Mouse (Mus musculus) midbrain, postnatal 0 days (tissue): ENCODE results near the gene Fam155a. TPM values are rescaled to one million over a fixed set of nuclear protein-coding genes. Genes with fewer than 3 reads are reported as not detected.

Experiments
- ATAC-seq: fragments of 200-750 bp; cut with Nextera tagmentation; 2 replicates; pipeline ENCODE4 v1.8.0; 2017; ENCODE audit warnings: moderate number of reproducible peaks, mild to moderate bottlenecking, moderate TSS enrichment, moderate library complexity; ENCODE audit not compliant: low FRiP score
- DNase-seq: peaks from one replicate; pipeline ENCODE4 v3.0.0-alpha.2; 2015; ENCODE audit warnings: low spot score
- H3K27ac ChIP-seq: fragments of 300-500 bp; sonication (generic); 2 replicates; pipeline ENCODE4 v1.5.1; 2014; ENCODE audit warnings: low read depth, mild to moderate bottlenecking, low read length, mixed read lengths
- H3K27me3 ChIP-seq: fragments of 300-500 bp; sonication (generic); 2 replicates; pipeline ENCODE4 v1.6.1; 2014; ENCODE audit warnings: low read length, control low read depth, mixed read lengths; ENCODE audit not compliant: insufficient read depth
- H3K36me3 ChIP-seq: fragments of 300-500 bp; sonication (generic); 2 replicates; pipeline ENCODE4 v1.6.1; 2014; ENCODE audit warnings: low read length, control low read depth, mixed read lengths; ENCODE audit not compliant: insufficient read depth
- H3K4me1 ChIP-seq: fragments of 300-500 bp; sonication (generic); 2 replicates; pipeline ENCODE4 v1.6.1; 2014; ENCODE audit warnings: mild to moderate bottlenecking, control low read depth, antibody characterized with exemption, low read length, mixed read lengths; ENCODE audit not compliant: insufficient read depth
- H3K4me2 ChIP-seq: fragments of 300-500 bp; sonication (generic); 2 replicates; pipeline ENCODE4 v1.6.1; 2014; ENCODE audit warnings: low read depth, mild to moderate bottlenecking, low read length, mixed read lengths; ENCODE audit not compliant: poor library complexity, severe bottlenecking
- H3K4me3 ChIP-seq: fragments of 300-500 bp; sonication (generic); 2 replicates; pipeline ENCODE4 v1.5.1; 2014; ENCODE audit warnings: low read depth, mild to moderate bottlenecking, low read length, moderate library complexity
- H3K9ac ChIP-seq: fragments of 300-500 bp; sonication (generic); replicated peaks from 2 replicates; pipeline ENCODE4 v1.6.1; 2014; ENCODE audit warnings: mild to moderate bottlenecking, low read length, moderate library complexity, mixed read lengths; ENCODE audit not compliant: poor library complexity, severe bottlenecking
- H3K9me3 ChIP-seq: fragments of 300-500 bp; sonication (generic); 2 replicates; pipeline ENCODE4 v1.6.1; 2016; ENCODE audit warnings: low read length, control low read depth
- CTCF ChIP-seq: IDR thresholded peaks from 2 replicates; pipeline ENCODE4 v1.5.1; 2016; ENCODE audit warnings: antibody characterized with exemption, mild to moderate bottlenecking
- WGBS: fragments of 180-500 bp; shearing (Covaris S2); extraction: QIAGEN DNeasy Blood & Tissue Kit; methylation state at CpG from one replicate; pipeline ENCODE4 v1.1.7; 2014; 5-methylcytosine and 5-hydroxymethylcytosine counted together
- polyA plus RNA-seq: library from polyadenylated mRNA; unstranded; fragments of >200 nt; fragmentation: Nextera tagmentation; extraction: Ambion mirVana; gene quantifications from 2 replicates; pipeline ENCODE4 v1.2.1, GENCODE M21; 2015
- total RNA-seq: library from RNA; depleted of rRNA; stranded (reverse); fragments of >200 nt; gene quantifications from 2 replicates; pipeline ENCODE4 v1.2.3, GENCODE M21; 2014

Gene Fam155a
- total and polyA plus RNA-seq, 2 experiments from 2014 or later: 39.9 to 122 TPM

DNA sequence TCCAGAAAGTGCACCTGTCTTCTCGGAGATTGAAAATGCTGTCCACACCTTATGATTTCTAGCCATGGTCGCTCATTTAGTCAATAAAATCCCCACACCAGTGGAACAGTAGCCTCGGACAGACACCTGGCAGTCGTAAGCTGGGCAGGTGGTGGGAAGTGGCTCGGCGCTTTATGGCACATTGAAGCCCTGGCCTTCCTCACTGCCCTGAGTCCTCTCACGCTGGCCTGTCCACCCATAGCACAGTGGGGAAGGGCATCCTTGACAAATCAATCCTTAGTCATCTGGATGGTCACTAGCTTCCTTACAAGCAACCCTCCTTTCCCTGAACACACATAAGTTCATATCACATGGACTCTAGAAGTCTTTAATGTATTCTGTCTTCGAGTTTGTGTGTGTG is 401.8 kb downstream of the Fam155a start:
- Histone ChIP-seq H3K4me3 (no peak overlapping the region), H3K4me2 (no peak overlapping the region), H3K27ac (no peak overlapping the region), H3K9ac (no peak overlapping the region), H3K9me3 (no peaks in the 10 kb centered on the region), H3K36me3 (no peaks in the 10 kb centered on the region), H3K27me3 (no peaks in the 10 kb centered on the region), H3K4me1 (peaks cover 5% of the 10 kb centered on the region; the same call in 1 of the 2 replicates)
- no peak for TF ChIP-seq CTCF
- ATAC-seq (no peak), DNase-seq (no peak)
- WGBS: 85% methylated on average over 8 of the region's 8 CpGs

DNA sequence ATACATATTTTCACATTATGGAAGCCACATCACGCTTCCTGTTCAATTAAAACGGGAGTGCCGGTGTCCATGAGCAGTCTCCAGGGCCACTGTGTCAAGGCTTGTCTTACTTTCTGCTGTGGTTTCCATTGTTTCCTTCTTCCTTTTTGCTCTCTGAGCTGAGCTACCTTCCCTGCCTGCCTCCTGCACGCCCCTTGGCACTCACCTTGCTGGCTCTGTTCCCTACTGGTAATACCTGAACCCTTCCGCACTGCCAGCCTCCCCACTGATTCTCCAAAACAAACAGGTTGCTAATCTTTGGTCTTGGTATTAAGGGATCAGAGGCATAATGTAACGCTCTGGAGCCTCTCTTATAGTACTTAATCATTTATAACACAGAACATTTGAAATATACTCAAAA is 403.2 kb downstream of the Fam155a start:
- Histone ChIP-seq H3K36me3 (no peaks in the 10 kb centered on the region), H3K9ac (no peak overlapping the region), H3K9me3 (no peaks in the 10 kb centered on the region), H3K4me1 (peaks cover 8% of the 10 kb centered on the region), H3K27me3 (no peaks in the 10 kb centered on the region), H3K4me3 (no peak overlapping the region), H3K4me2 (no peak overlapping the region), H3K27ac (no peak overlapping the region)
- no peak for DNase-seq
- TF ChIP-seq CTCF: no peak
- ATAC-seq: no peak
- 63% methylated on average over 6 of the region's 6 CpGs for WGBS

DNA sequence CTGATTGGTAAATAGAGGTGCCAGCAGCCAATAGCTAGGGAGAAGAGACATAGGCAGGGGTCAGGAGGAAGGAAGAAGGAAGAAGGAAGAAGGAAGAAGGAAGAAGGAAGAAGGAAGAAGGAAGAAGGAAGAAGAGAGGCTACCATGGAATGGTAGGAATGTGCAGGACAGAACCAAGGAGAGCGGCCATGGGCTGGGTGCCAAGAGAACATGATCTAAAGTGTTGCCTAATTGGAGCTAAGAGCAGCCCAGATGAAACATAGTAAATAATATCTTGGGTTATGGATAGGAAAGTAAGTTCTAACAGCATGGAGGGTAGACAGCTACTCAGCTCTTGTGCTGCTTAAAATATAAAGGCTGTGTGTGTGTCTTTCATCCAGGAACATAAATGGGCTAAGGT is 405.6 kb downstream of the Fam155a start:
- WGBS: 88% methylated on average over 1 of the region's 1 CpGs
- no peak overlapping the region for H3K27ac ChIP-seq
- no peak overlapping the region for H3K9ac ChIP-seq
- no peak overlapping the region for H3K4me3 ChIP-seq
- H3K36me3 ChIP-seq: no peaks in the 10 kb centered on the region
- no peak for ATAC-seq
- H3K9me3 ChIP-seq: no peaks in the 10 kb centered on the region
- H3K27me3 ChIP-seq: no peaks in the 10 kb centered on the region
- H3K4me2 ChIP-seq: no peak overlapping the region
- DNase-seq: no peak
- peaks cover 8% of the 10 kb centered on the region for H3K4me1 ChIP-seq
- TF ChIP-seq CTCF: no peak

DNA sequence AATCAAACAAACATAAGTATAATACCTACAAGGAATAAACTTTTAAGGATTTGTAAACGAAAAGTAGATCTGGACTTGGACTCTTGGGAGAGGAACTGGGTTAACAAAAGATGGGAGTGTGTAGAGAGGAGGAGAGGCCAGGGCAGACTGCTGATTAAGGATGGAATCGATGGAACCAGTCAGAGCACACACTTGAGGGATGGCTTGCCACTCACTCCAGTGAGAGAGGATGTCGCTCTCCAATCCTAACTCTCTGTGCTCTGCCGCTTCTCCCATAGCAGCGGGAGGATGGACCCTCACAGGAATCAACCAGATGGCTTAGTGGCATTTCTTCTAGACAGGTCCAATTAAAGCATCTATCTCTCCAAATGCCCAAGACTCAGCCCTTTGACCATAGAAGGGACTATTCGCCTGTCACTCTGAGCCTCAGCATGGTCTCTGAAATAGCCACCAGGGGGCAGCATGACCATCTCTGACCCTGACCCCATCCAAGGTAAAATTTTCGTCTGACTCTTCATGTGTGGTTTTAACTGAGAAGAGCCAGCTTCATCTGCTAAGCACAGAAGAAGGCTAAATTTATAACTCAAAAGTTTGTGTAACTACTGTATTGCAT is 422.3 kb downstream of the Fam155a start:
- no peak overlapping the region for H3K9ac ChIP-seq
- ATAC-seq (no peak), DNase-seq (peak; percentile 63)
- no peaks in the 10 kb centered on the region for H3K27me3 ChIP-seq
- 55% methylated on average over 7 of the region's 7 CpGs for WGBS
- peak; percentile 79 for TF ChIP-seq CTCF
- no peaks in the 10 kb centered on the region for H3K9me3 ChIP-seq
- H3K4me3 ChIP-seq: no peak overlapping the region
- H3K4me1 ChIP-seq: no peaks in the 10 kb centered on the region
- no peak overlapping the region for H3K4me2 ChIP-seq
- no peaks in the 10 kb centered on the region for H3K36me3 ChIP-seq
- no peak overlapping the region for H3K27ac ChIP-seq

DNA sequence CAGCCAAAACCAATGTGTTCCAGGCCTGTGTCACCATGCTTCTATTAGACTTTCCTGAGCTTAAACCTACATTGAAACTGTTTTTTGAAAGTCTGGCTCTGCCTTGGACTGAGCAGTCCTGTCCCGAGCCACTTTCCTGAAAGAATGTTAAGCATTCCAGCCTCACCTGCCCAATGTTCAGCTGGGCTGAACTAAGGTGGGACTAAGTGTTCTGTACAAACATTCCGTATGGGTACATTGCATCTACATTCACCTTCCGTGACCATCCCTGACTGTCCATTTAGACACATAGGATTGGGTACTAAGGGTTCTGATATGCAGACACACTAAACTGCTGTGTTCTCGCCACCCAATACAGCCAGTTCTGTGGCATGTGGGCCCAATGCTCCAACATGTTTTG is 423.8 kb downstream of the Fam155a start:
- H3K36me3 ChIP-seq: no peaks in the 10 kb centered on the region
- no peak overlapping the region for H3K9ac ChIP-seq
- no peaks in the 10 kb centered on the region for H3K4me1 ChIP-seq
- no peaks in the 10 kb centered on the region for H3K9me3 ChIP-seq
- no peak overlapping the region for H3K4me2 ChIP-seq
- no peak for TF ChIP-seq CTCF
- ATAC-seq (no peak), DNase-seq (no peak)
- H3K4me3 ChIP-seq: no peak overlapping the region
- no peaks in the 10 kb centered on the region for H3K27me3 ChIP-seq
- no peak overlapping the region for H3K27ac ChIP-seq
- 75% methylated on average over 4 of the region's 4 CpGs for WGBS

DNA sequence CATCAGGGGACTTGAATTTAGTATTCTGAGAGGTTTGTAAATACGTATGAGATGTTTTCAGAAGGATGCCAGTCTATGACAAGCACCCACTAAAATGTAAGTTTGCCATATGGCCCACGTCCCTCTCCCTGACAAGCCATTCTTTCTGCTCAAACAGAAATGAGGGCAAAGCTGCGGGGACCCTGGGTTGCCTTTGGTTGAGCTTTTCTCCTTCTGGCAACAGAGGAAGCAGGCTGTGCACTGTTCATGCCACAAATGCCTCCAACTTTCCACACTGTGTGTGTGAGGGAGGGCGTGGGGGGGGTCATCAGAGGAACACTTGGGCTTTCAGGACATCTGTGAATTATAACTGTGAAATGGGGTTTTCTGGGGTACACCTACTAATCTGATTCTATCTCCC is 426.8 kb downstream of the Fam155a start:
- WGBS: 79% methylated on average over 4 of the region's 4 CpGs
- Histone ChIP-seq H3K27ac (no peak overlapping the region), H3K9ac (no peak overlapping the region), H3K4me1 (no peaks in the 10 kb centered on the region), H3K36me3 (no peaks in the 10 kb centered on the region), H3K9me3 (no peaks in the 10 kb centered on the region), H3K27me3 (no peaks in the 10 kb centered on the region), H3K4me3 (no peak overlapping the region), H3K4me2 (no peak overlapping the region)
- TF ChIP-seq CTCF: no peak
- DNase-seq (no peak), ATAC-seq (no peak)
